Mouse (Mus musculus) retina, adult 2 months (tissue): Measurements from ENCODE around the gene Rapgef5.

ENCODE experiments used
- DNase-seq: peaks from one replicate; pipeline ENCODE4 v3.0.0-alpha.2; 2012; ENCODE audit warnings: low read depth, low spot score

Gene Rapgef5

DNA sequence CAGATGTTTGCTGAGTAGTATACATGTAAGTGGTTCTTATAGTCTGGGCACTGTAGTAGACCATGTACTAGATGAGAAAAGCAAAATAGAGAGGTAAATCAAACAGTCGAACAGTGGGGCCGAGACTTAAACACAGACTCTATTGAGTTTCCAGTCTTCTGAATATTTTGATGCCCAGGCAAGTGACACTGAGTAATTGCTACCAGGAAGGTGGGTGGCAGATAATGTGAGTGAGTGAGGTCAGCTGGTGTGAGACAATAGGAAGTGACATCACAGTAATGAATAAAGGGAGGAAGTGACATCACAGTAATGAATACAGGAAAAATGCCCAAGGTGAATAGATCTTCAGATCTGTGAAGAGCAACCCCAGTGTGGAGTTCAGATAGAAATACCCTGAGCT lies at the start of gene Rapgef5:
Gene Rapgef5, plus strand, starts transcription at position 301 of the 400 bp plus-strand sequence.
- DNase-seq = no peak

DNA sequence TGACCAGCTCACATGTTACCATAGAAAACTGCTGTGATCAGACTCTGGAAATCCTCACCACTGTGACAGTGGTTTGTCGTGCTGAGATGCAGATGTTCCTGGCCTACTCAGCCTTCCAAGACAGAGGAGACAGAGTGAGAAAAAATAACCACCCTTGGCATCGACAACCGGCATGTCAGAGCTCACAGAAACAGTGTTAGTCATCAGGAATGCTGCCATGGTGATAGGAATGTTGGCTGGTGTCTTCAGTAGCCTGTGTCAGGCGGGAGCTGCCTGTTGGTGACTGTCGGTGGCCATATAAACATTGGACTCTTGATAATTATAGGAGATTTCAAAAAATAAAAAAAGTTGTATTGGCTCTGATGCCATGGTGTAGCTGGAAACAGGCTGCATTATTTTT lies 48.0 kb upstream of the Rapgef5 start:
- no peak for DNase-seq

DNA sequence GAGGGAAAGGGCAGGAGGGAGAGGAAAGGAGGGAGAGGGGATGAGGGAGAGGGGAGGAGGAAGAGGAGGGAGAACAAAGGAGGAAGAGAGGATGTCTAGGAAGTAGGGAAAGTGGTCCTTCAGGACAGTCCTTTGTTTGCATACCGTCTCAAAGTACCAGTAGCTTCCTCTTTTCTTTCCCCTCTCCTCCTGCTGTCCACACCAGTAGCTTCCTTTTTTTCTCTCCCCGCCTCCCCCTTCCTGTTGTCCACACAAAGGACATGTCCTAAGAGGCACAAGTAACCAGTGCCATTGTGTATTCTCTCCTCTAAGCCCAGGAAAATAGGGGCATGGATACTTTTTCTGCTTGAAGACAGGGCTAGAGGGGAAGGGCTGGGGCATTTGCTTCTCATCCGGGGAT lies 37.3 kb upstream of the Rapgef5 start:
- DNase-seq = no peak

DNA sequence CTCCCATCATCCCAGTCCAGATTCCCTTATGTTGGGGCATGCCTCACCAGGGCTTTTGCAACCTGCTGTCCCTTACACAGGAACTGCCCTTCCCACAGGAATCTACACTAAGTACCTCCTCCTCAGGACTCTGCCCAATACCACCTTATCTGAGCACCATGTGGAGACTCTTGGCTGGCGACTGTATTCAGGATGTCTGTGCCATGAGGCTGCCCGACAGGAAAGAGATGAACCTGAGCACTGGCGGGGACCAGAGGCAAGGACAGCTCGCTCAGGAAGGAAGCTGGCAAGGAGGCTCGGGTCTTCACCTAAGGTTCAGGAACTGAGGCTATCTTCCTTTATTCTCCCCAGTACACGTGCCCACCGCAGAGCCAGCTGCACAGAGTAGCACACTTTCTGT lies 36.6 kb upstream of the Rapgef5 start:
- no peak for DNase-seq

- no peak for DNase-seq
Observed at GRCm38 (mm10) chr12:117480958-117481357, 35.3 kb upstream of the Rapgef5 start.

DNA sequence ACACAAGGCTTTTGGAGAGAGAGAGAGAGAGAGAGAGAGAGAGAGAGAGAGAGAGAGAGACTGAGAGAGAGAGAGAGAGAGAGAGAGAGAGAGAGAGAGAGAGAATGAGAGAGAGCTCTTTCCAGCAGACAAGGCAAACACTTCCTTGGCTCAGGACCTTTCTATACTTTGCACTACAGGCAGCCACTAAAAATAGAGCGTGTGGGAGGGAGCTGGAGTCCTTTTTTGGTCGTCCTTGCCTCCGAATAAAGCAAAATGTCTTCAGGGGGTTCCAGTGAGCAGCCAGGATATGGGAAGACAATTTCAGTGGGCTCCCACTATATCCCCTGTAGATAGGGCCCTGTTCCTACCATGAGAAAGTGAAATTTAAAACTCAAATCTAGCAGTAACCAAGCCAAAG lies 33.6 kb upstream of the Rapgef5 start:
- DNase-seq = no peak

DNA sequence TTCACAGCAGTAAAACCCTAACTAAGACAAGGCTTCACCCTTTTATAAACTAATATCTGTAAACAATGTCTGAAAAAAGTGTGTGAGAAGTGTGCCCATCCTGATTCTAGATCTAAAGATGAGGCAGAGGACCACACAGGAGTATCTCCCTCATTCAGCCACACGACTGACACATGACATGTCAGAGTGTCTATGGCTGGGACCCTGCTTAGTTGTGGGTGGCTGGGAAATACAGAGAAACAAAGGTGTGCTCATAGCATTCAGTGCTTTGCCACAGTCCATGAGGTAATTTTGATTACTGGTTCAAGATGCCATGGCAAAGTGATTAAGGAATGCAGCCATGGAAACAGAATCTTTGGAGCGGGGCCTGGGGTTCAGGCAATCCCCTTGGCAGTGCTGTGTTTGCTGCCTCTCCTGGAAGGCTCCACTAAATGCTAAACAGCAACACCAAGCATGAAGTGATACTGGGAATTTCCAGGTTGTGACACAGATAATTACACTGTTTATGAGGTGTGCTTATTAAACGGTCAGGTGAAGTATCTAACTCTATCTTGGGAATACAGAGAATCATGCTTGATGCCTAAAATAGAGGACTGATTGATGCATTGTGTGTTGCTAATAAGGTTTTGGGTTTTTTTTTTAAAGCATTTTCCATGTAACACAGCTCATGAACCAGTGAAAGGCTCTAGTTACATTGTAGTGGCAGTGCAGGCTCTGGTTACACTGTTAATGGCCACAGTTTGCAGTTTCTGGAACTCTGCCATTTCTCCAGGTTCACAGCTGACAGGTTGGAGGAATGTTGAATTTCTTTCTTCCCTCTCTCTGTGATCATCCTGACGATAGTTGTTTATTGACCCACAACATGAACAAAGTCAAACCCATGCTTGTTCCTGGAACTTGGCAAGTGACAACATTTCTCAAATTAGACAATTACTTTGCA lies 29.9 kb upstream of the Rapgef5 start:
- no peak for DNase-seq

DNA sequence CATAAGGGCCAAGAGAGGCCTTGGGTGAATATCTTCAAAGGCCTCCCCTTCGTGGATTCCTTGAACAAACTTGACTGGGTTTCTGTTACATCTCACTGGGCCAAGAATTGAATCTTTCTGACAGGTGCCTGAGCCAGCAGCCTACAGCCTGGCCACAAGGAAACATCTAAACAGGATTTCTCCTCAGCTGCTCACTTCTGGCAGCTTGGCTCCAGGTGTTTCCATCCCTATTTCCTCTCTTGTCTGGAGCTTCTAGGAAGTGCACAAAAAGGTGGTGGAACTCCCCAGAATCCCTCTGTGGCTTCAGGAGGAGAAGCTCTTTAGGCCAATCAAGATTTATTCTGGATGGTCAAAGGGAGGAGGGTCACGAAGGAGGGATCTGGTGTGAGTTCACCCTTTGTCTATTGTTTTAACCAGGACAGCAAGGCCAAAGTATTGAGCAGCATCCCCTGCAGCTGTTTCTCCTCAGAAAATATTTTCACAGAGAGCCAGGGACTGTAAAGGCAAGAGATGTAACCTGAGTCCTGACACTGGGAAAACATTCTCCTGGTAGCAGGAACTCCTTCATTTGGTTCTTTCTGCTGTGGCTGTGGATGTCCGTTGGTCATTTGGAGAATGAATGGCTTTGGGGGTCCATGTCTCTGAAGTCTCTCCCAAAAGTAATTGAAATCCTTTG lies 19.6 kb upstream of the Rapgef5 start:
- no peak for DNase-seq

GRCm38 (mm10) chr12:117497361-117497760 lies 18.9 kb upstream of the Rapgef5 start:
- no peak for DNase-seq

- no peak for DNase-seq
Observed at GRCm38 (mm10) chr12:117499242-117499641, 17.0 kb upstream of the Rapgef5 start.

DNA sequence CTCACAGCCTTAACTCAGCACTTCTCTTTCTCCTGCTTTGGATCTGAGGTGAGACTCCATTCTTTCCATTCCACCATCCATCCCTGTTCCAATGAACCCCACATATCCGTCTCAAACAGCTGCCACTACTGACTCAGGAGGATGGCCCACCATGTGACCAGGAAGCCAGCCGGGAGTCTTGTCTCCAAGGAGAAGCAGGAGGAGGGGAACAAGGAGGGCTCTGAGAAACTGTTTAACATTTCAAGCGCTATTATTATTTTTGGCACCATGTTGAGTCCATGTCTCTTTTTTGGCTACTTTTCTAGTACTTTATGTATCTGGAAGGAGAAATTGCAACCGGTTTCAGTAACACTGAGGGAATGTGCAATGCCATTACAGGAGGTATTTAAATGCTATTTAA lies 15.1 kb upstream of the Rapgef5 start:
- DNase-seq = no peak

GRCm38 (mm10) chr12:117502834-117503233 lies 13.4 kb upstream of the Rapgef5 start:
- DNase-seq = no peak

- no peak for DNase-seq
Observed at GRCm38 (mm10) chr12:117505163-117505562, 11.1 kb upstream of the Rapgef5 start.

GRCm38 (mm10) chr12:117507772-117508171 lies 8.5 kb upstream of the Rapgef5 start:
- no peak for DNase-seq

DNA sequence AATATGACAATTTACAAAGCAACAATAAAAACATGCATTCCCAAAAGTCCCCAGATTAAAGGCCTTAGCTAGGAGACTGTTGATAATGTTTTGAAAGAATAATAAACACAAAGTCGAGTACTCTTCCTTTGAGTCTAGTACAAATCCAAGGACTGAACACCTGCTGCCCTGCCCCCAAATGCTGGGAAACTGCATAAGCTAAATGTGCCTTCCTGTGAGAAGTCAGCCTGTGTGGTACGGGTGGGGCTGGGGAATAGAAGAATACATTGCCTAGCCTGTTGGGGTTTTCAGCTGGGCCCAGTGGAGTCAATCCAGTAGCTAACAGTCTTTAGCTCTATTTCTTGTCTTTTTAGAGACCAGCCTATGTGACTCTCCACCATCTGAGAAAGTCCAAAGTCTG lies 6.4 kb upstream of the Rapgef5 start:
- no peak for DNase-seq

GRCm38 (mm10) chr12:117512468-117512867 lies 3.8 kb upstream of the Rapgef5 start:
- DNase-seq = no peak

GRCm38 (mm10) chr12:117513150-117513932 lies 2.9 kb upstream of the Rapgef5 start:
- DNase-seq = no peak

DNA sequence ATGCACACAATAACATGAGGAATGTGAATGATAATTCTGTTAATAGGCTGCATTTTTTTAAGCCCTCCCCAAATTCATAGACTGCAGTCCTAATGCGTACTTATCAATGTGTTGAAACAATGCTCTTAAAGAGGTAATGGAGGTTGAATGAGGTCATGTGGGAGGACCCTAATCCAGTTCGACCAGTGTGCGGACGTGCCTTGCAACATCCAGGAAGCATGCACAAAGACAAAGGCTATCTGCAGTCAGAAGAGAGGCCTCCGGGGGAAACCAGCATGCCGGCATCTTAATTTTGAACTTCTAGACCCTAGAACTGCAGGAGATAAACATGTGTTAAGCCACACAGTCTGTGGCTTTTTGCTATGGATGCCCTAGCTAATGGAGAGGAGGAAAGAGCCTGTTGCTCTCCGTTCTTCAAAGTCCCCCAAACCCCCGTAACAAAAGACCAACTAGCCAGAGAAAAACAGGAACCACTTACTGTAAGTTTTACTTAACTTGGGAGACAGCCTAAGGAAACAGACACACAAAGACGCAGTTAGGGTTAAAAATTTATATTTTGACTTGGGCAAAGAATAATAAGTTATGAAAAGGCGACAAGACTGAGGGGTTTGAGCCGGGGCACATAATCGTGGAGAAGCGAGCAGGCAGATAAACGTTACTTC lies 1.1 kb downstream of the Rapgef5 start:
- no peak for DNase-seq

DNA sequence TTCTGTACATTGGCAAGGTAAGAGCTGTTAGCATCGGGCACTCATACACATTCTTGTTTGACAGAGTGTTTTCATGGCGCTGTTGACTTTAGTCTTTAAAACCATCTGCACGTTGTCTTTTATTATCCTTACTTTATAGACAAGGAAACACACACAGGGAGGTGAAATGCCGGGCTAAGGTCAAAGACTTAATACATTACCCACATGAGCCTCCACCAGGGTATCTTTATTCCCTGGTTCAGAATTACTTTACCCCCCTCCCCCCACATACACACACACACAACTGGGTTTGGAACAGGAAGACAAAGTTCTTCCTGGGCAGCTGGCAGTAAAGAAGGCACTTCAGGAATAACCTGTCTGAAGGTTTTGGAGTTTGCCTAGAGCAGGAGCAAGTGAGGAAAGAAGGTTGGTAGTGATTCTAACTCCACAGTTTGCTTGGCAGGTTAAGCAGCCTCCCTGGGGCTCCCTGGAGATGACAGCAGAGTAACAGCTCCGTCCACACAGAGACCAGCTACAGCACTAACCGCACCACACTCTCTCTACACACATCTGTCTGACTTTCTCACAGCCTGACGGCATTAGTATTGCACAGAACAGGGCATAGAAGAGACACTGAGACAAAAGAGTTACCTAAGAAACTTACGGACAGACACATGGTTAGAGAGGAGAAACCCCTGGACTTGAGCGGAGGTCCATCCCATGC lies 8.2 kb downstream of the Rapgef5 start:
- DNase-seq = no peak

GRCm38 (mm10) chr12:117527889-117528288 lies 11.6 kb downstream of the Rapgef5 start:
- DNase-seq = no peak
